Mouse (Mus musculus): ENCODE data around the gene Ces4a. TPM values are rescaled to one million over a fixed set of nuclear protein-coding genes. Genes with fewer than 3 reads are reported as not detected.
"Not testable (repeated sequence)": the region's sequence is repeated elsewhere in the genome, so short reads cannot be mapped to it uniquely, and the experiment has no call there.

Gene Ces4a
- total RNA-seq, 2 experiments from 2014 or later, result not detected

DNA sequence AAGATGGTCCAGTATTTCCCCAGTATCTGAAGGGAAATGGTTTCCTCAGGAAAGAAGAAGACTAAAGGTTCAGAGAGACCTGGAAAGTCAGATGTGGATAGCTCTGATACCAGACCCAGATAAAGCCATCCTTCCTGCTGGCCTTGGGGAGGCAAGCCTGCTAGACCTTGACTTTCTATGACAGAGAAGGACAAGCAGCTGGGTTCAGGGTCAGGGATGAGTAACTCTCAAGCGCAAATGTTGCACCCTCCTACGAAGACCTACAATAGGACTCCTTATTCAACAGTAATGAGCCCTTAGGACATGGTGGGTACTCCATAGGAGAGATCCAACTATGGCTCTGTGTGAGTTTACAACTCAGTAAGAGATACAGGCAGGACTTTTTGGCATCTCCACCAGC is 33.6 kb downstream of the Ces4a start:
- intact Hi-C loops (cut with DNase I; ENCODE audit: low total_unique reads), result no loop called here
- DNase-seq, result no peak

GRCm38 (mm10) chr8:105167116-105167515 is 35.5 kb downstream of the Ces4a start:
- DNase-seq, result peak; percentile 26
- intact Hi-C loops (cut with DNase I; ENCODE audit: low total_unique reads), result no loop called here

DNA sequence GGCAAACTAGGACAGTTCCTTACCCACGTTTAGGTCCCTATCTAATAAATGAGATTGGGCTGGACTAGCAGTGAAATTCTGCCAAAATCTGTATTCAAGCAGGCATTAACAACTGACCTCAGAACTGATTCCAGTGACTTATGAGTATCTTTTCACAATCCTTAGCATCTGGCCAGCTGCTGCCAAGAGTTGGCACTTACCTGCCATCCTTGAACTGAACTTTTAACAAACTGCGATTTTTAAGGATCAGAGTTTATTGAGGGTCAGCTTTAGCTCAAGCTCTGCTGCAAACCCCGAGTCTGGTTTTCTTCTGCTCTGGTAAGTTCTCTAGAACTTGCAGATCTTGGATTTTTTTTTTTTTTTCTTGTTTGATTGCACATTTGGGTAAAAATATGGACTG is 38.0 kb downstream of the Ces4a start:
- no peak for DNase-seq
- intact Hi-C loops (cut with DNase I; ENCODE audit: low total_unique reads), result no loop called here

DNA sequence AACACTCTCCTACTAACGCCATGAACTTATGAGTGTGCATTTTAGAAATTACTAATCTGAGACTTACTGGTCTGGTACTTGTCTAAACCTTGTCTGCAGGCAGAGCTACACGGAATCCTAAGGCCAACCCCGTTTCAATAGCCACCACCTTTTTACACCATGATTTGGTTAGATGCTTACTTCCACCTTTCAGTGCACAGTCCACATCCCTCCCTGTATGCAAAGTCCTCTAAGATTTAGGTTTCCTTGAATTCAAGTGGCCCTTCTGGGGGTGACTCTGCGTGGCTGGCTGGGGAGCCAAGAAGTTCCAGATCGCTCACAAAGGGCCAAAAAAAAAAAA is 38.4 kb downstream of the Ces4a start:
- no peak for DNase-seq
- intact Hi-C loops (cut with DNase I; ENCODE audit: low total_unique reads), result no loop called here

GRCm38 (mm10) chr8:105170381-105171115 is 38.9 kb downstream of the Ces4a start, which contains the start of gene Cbfb:
Gene Cbfb (plus strand): TSS chr8:105170674.
- intact Hi-C loops (cut with DNase I; ENCODE audit: low total_unique reads), result no loop called here
- peak; percentile 98 for DNase-seq

DNA sequence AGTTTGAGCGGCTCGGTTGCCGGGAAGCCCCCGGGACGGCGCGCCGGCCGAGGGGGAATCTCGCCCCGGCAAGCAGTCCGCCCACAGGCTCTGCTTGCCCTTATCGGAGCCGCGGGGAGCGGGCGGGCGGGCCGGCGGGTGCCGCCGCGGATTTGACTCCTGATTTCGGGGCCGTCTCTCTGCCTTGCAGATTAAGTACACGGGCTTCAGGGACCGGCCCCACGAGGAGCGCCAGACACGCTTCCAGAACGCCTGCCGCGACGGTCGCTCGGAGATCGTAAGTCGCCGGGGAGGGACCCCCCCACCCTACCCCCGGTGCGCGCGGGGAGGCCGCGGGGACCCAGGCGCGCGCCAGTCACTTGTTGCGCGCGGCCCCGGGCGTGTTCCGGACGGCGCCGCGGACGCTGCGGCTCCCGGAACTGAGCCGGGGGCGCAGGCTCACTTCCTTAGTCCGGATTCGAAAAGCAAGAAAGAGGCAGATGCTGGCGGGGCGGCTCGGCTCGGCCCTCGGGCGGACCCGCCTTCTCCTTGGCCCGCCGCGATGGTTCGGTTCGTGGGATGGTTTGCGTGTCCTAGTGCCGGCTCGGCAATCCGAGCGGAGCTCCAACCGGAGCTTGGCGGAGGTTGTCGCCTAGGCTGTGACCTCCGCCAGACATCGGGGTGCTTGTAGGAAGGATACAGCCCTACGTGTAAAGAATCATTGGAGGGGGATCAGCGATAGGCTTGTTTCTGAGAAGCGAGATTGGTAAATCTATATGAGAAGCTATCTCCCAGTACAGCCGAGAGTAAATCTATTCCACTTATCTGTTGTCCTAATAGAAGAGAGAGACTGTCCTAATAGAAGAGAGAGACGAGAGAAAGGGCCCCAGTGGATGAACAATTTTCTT is 39.8 kb downstream of the Ces4a start:
- intact Hi-C loops (cut with DNase I; ENCODE audit: low total_unique reads), result no loop called here
- peak; percentile 73 for DNase-seq

DNA sequence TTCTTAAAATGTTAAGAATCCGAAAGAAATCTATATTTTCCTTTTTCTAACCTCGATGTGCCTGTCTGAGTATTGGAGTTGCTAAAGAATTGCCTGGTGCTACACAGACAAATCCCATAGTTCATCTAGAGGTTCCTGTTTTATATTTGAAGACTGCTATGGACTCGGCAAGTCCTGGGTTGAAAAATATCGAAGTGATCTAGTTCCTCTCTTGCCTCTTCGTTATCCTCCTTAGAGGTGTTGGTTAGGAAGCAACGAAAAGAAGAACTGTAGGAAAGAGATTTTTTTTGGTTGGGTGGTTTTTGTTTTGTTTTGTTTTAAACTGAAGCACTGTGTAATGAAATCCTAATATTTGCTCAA is 40.4 kb downstream of the Ces4a start:
- DNase-seq, result no peak
- intact Hi-C loops (cut with DNase I; ENCODE audit: low total_unique reads), result no loop called here

- intact Hi-C loops (cut with DNase I; ENCODE audit: low total_unique reads), result not testable (repeated sequence)
Observed at GRCm38 (mm10) chr8:105175287-105175686, 43.7 kb downstream of the Ces4a start.

DNA sequence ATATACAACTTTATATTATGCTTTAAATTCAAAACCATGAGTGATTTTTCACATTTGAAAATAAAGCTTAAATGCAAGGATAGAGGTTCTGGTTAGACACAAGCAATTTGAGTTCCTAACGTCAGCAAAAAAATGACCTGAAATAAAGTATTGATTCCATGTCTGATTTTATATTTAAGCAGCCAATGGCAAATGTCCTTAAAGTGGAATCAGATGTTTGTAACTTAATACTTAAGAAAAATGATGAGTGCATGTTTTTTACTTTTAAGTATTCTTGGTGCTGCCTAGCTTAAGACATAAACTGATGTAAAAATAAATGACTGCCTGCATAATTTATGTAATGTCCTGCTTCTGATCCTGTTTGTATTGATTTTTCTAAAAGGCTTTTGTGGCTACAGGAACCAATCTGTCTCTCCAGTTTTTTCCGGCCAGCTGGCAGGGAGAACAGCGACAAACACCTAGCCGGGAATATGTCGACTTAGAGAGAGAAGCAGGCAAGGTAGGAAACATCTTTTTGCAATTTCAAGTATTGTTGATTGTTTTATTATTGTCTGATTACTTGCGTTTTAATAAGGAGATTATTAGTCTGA is 46.7 kb downstream of the Ces4a start:
- DNase-seq, result no peak
- intact Hi-C loops (cut with DNase I; ENCODE audit: low total_unique reads), result no loop called here

More at GRCm38 (mm10) chr8:105175287-105175686, 43.7 kb downstream of the Ces4a start:
- not testable (repeated sequence) for DNase-seq

GRCm38 (mm10) chr8:105182201-105182600 is 50.6 kb downstream of the Ces4a start:
- no peak for DNase-seq
- intact Hi-C loops (cut with DNase I; ENCODE audit: low total_unique reads), result no loop called here

GRCm38 (mm10) chr8:105186467-105187005 is 54.9 kb downstream of the Ces4a start:
- intact Hi-C loops (cut with DNase I; ENCODE audit: low total_unique reads), result no loop called here
- DNase-seq, result no peak

GRCm38 (mm10) chr8:105192182-105192581 is 60.6 kb downstream of the Ces4a start:
- no peak for DNase-seq
- intact Hi-C loops (cut with DNase I; ENCODE audit: low total_unique reads), result no loop called here

Other genes with a start within 250 kb of the Ces4a start
- under 1 TPM; 0.09 to 0.10 TPM for gene Ces2e, start 205.5 kb upstream of the Ces4a start, total RNA-seq (2021)
- gene Ces2f, start 184.4 kb upstream of the Ces4a start, total RNA-seq (2021), result not detected
- under 1 TPM; 0.22 to 0.47 TPM for gene Ces2g, start 170.1 kb upstream of the Ces4a start, total RNA-seq (2021)
- gene Ces2h, start 130.9 kb upstream of the Ces4a start, total RNA-seq (2021), result not detected
- not detected for gene Ces3a, start 83.2 kb upstream of the Ces4a start, total RNA-seq (2021)
- gene Ces3b, start 48.0 kb upstream of the Ces4a start, total RNA-seq (2021), result not detected
- gene Cbfb, start 38.9 kb downstream of the Ces4a start, total RNA-seq (2021), result 10 to 100 TPM; 37.2 TPM
- 10 to 100 TPM; 14.6 to 18.7 TPM for gene D230025D16Rik, start 93.3 kb downstream of the Ces4a start, total RNA-seq (2021)
- gene B3gnt9, start 123.4 kb downstream of the Ces4a start, total RNA-seq (2021), result 1 to 10 TPM; 5.1 to 6.1 TPM
- gene Tradd, start 132.8 kb downstream of the Ces4a start, total RNA-seq (2021), result 1 to 10 TPM; 2.8 to 3.9 TPM
- gene Fbxl8, start 132.8 kb downstream of the Ces4a start, total RNA-seq (2021), result 1 to 10 TPM; 1.3 TPM
- gene Hsf4, start 138.0 kb downstream of the Ces4a start, total RNA-seq (2021), result 1 to 10 TPM in 1 of 2 experiments, under 1 TPM in 1; 0.95 to 1.4 TPM
- 10 to 100 TPM; 24.1 to 27.3 TPM for gene Nol3, start 144.3 kb downstream of the Ces4a start, total RNA-seq (2021)
- gene 4931428F04Rik, start 158.1 kb downstream of the Ces4a start, total RNA-seq (2021), result 1 to 10 TPM in 1 of 2 experiments, under 1 TPM in 1; 0.84 to 1.3 TPM
- 1 to 10 TPM; 3.4 to 3.7 TPM for gene Exoc3l, start 164.3 kb downstream of the Ces4a start, total RNA-seq (2021)
- gene E2f4, start 165.9 kb downstream of the Ces4a start, total RNA-seq (2021), result 10 to 100 TPM; 15.4 to 17.2 TPM
- under 1 TPM; 0.40 to 0.45 TPM for gene Elmo3, start 173.8 kb downstream of the Ces4a start, total RNA-seq (2021)
- 1 to 10 TPM in 1 of 2 experiments, under 1 TPM in 1; 0.76 to 1.6 TPM for gene Lrrc29, start 194.5 kb downstream of the Ces4a start, total RNA-seq (2021)
- 10 to 100 TPM; 20.6 to 21.5 TPM for gene Tmem208, start 194.6 kb downstream of the Ces4a start, total RNA-seq (2021)
- gene Fhod1, start 216.2 kb downstream of the Ces4a start, total RNA-seq (2021), result 10 to 100 TPM; 12.1 to 15.6 TPM
- gene Slc9a5, start 217.0 kb downstream of the Ces4a start, total RNA-seq (2021), result 1 to 10 TPM in 1 of 2 experiments, under 1 TPM in 1; 0.84 to 1.0 TPM
- under 1 TPM; 0.07 to 0.08 TPM for gene Plekhg4, start 241.5 kb downstream of the Ces4a start, total RNA-seq (2021)